Mouse (Mus musculus) CD4-positive, CD25-positive, alpha-beta regulatory T cell, adult 4 months (primary cell): Measurements from ENCODE around the gene Cpne7. TPM values are rescaled to one million over a fixed set of nuclear protein-coding genes. Genes with fewer than 3 reads are reported as not detected.
"Not testable (repeated sequence)": the region's sequence is repeated elsewhere in the genome, so short reads cannot be mapped to it uniquely, and the experiment has no call there.

Experiments
- ATAC-seq: one replicate; pipeline ENCODE4 v1.8.0; 2017
- polyA plus RNA-seq, 2 experiments: library from polyadenylated mRNA; unstranded; fragments of 100-300 nt; shearing (Covaris generic); gene quantifications; one replicate each; pipeline ENCODE4 v1.2.1; 2017

Cpne7 gene
- 1 to 10 TPM; 1.0 to 2.7 TPM for polyA plus RNA-seq

- peak; percentile 27 for ATAC-seq
These were observed at the start of gene Cpne7 for GRCm38 (mm10) chr8:123117127-123117731. Cpne7 (plus strand) TSS chr8:123117374.

- no peak for ATAC-seq
These were observed 46.0 kb upstream of the Cpne7 start for GRCm38 (mm10) chr8:123071176-123071575.

- no peak for ATAC-seq
These were observed 40.0 kb upstream of the Cpne7 start for GRCm38 (mm10) chr8:123077213-123077612.

- no peak for ATAC-seq
These were observed 34.2 kb upstream of the Cpne7 start for GRCm38 (mm10) chr8:123082993-123083392.

GRCm38 (mm10) chr8:123083610-123084009 lies 33.6 kb upstream of the Cpne7 start:
- no peak for ATAC-seq

- ATAC-seq = no peak
These were observed 29.9 kb upstream of the Cpne7 start for GRCm38 (mm10) chr8:123087289-123087688.

- ATAC-seq = no peak
These were observed 20.0 kb upstream of the Cpne7 start for GRCm38 (mm10) chr8:123097216-123097615.

- ATAC-seq = no peak
These were observed 19.2 kb upstream of the Cpne7 start for GRCm38 (mm10) chr8:123097786-123098584.

- ATAC-seq = no peak
These were observed 16.9 kb upstream of the Cpne7 start for GRCm38 (mm10) chr8:123100288-123100687.

GRCm38 (mm10) chr8:123101244-123101643 lies 15.9 kb upstream of the Cpne7 start:
- no peak for ATAC-seq

- peak; percentile 72 for ATAC-seq
These were observed 15.2 kb upstream of the Cpne7 start, which contains the start of gene Rpl13 for GRCm38 (mm10) chr8:123101735-123102685. Rpl13 (plus strand) TSS chr8:123102350.

- ATAC-seq = not testable (repeated sequence)
These were observed 14.3 kb upstream of the Cpne7 start for GRCm38 (mm10) chr8:123102855-123103254.

GRCm38 (mm10) chr8:123103285-123103684 lies 13.9 kb upstream of the Cpne7 start:
- ATAC-seq = no peak

GRCm38 (mm10) chr8:123104046-123104767 lies 13.0 kb upstream of the Cpne7 start:
- no peak for ATAC-seq

- peak; percentile 29 for ATAC-seq
These were observed 11.4 kb upstream of the Cpne7 start for GRCm38 (mm10) chr8:123105553-123106326.

GRCm38 (mm10) chr8:123106531-123106930 lies 10.6 kb upstream of the Cpne7 start:
- ATAC-seq = no peak

- no peak for ATAC-seq
These were observed 9.2 kb upstream of the Cpne7 start for GRCm38 (mm10) chr8:123108010-123108409.

- ATAC-seq = no peak
These were observed 8.2 kb upstream of the Cpne7 start for GRCm38 (mm10) chr8:123108953-123109352.

GRCm38 (mm10) chr8:123110649-123111048 lies 6.5 kb upstream of the Cpne7 start:
- ATAC-seq = peak; percentile 67

GRCm38 (mm10) chr8:123112892-123113291 lies 4.3 kb upstream of the Cpne7 start:
- ATAC-seq = no peak

- peak; percentile 58 for ATAC-seq
These were observed 3.2 kb upstream of the Cpne7 start for GRCm38 (mm10) chr8:123113908-123114469.
